Mouse (Mus musculus): ENCODE results near the gene S100a2. TPM values are rescaled to one million over a fixed set of nuclear protein-coding genes. Genes with fewer than 3 reads are reported as not detected.

Gene S100a2
- polyA plus RNA-seq, 1 experiment: not detected

GRCm38 (mm10) chr3:90587361-90588101 is 2.5 kb upstream of the S100a2 start:
- Histone ChIP-seq H3K27me3 (ENCODE audit: control insufficient read depth, insufficient read depth, low read length, poor library complexity, severe bottlenecking) (no peaks in the 10 kb centered on the region), H3K36me3 (ENCODE audit: control insufficient read depth, insufficient read depth, low read length, poor library complexity, severe bottlenecking) (no peaks in the 10 kb centered on the region), H3K4me1 (ENCODE audit: control insufficient read depth, insufficient read depth, low read length) (peaks cover 2% of the 10 kb centered on the region), H3K27ac (ENCODE audit: insufficient read depth, low read length) (peak overlapping the region; percentile 51), H3K9me3 (replicated peaks; ENCODE audit: control insufficient read depth, insufficient read depth, low read length, poor library complexity, severe bottlenecking) (no peaks in the 10 kb centered on the region), H3K9ac (ENCODE audit: low read depth, poor library complexity, severe bottlenecking) (no peak overlapping the region), H3K4me3 (ENCODE audit: low read depth, low read length) (no peak overlapping the region)
- TF ChIP-seq POLR2A (IDR thresholded peaks at IDR 0.05; ENCODE audit: insufficient read depth, low read length): no peak
- TF ChIP-seq EP300 (IDR thresholded peaks at IDR 0.05; ENCODE audit: insufficient read depth, low read depth, low read length): no peak
- no peak for TF ChIP-seq CTCF (IDR thresholded peaks at IDR 0.05; ENCODE audit: low read depth, low read length)

- H3K4me1 ChIP-seq (ENCODE audit: control insufficient read depth, insufficient read depth, low read length): peaks cover 2% of the 10 kb centered on the region
- no peak overlapping the region for H3K4me3 ChIP-seq (ENCODE audit: low read depth, low read length)
- H3K36me3 ChIP-seq (ENCODE audit: control insufficient read depth, insufficient read depth, low read length, poor library complexity, severe bottlenecking): no peaks in the 10 kb centered on the region
- no peak overlapping the region for H3K27ac ChIP-seq (ENCODE audit: insufficient read depth, low read length)
- H3K9me3 ChIP-seq (replicated peaks; ENCODE audit: control insufficient read depth, insufficient read depth, low read length, poor library complexity, severe bottlenecking): peaks cover 8% of the 10 kb centered on the region
- no peak overlapping the region for H3K9ac ChIP-seq (ENCODE audit: low read depth, poor library complexity, severe bottlenecking)
- H3K27me3 ChIP-seq (ENCODE audit: control insufficient read depth, insufficient read depth, low read length, poor library complexity, severe bottlenecking): no peaks in the 10 kb centered on the region
- TF ChIP-seq EP300 (IDR thresholded peaks at IDR 0.05; ENCODE audit: insufficient read depth, low read depth, low read length) (no peak), POLR2A (IDR thresholded peaks at IDR 0.05; ENCODE audit: insufficient read depth, low read length) (no peak), CTCF (IDR thresholded peaks at IDR 0.05; ENCODE audit: low read depth, low read length) (no peak)
Observed at GRCm38 (mm10) chr3:90589390-90589789, 657 bp upstream of the S100a2 start.

- TF ChIP-seq EP300 (IDR thresholded peaks at IDR 0.05; ENCODE audit: insufficient read depth, low read depth, low read length) (no peak), CTCF (IDR thresholded peaks at IDR 0.05; ENCODE audit: low read depth, low read length) (no peak), POLR2A (IDR thresholded peaks at IDR 0.05; ENCODE audit: insufficient read depth, low read length) (no peak)
Observed at GRCm38 (mm10) chr3:90594466-90594865, 4.4 kb downstream of the S100a2 start.

GRCm38 (mm10) chr3:90595556-90595955 is 5.5 kb downstream of the S100a2 start:
- H3K27me3 ChIP-seq (ENCODE audit: control insufficient read depth, insufficient read depth, low read length, poor library complexity, severe bottlenecking): no peaks in the 10 kb centered on the region
- H3K36me3 ChIP-seq (ENCODE audit: control insufficient read depth, insufficient read depth, low read length, poor library complexity, severe bottlenecking): no peaks in the 10 kb centered on the region
- H3K4me3 ChIP-seq (ENCODE audit: low read depth, low read length): no peak overlapping the region
- TF ChIP-seq CTCF (IDR thresholded peaks at IDR 0.05; ENCODE audit: low read depth, low read length) (no peak), POLR2A (IDR thresholded peaks at IDR 0.05; ENCODE audit: insufficient read depth, low read length) (no peak), EP300 (IDR thresholded peaks at IDR 0.05; ENCODE audit: insufficient read depth, low read depth, low read length) (no peak)
- H3K4me1 ChIP-seq (ENCODE audit: control insufficient read depth, insufficient read depth, low read length): no peaks in the 10 kb centered on the region
- peaks cover 8% of the 10 kb centered on the region for H3K9me3 ChIP-seq (replicated peaks; ENCODE audit: control insufficient read depth, insufficient read depth, low read length, poor library complexity, severe bottlenecking)
- H3K27ac ChIP-seq (ENCODE audit: insufficient read depth, low read length): no peak overlapping the region
- no peak overlapping the region for H3K9ac ChIP-seq (ENCODE audit: low read depth, poor library complexity, severe bottlenecking)

More at GRCm38 (mm10) chr3:90594466-90594865, 4.4 kb downstream of the S100a2 start:
- Histone ChIP-seq H3K9me3 (replicated peaks; ENCODE audit: control insufficient read depth, insufficient read depth, low read length, poor library complexity, severe bottlenecking) (peaks cover 8% of the 10 kb centered on the region), H3K36me3 (ENCODE audit: control insufficient read depth, insufficient read depth, low read length, poor library complexity, severe bottlenecking) (no peaks in the 10 kb centered on the region), H3K27me3 (ENCODE audit: control insufficient read depth, insufficient read depth, low read length, poor library complexity, severe bottlenecking) (no peaks in the 10 kb centered on the region), H3K4me1 (ENCODE audit: control insufficient read depth, insufficient read depth, low read length) (no peaks in the 10 kb centered on the region), H3K4me3 (ENCODE audit: low read depth, low read length) (no peak overlapping the region), H3K9ac (ENCODE audit: low read depth, poor library complexity, severe bottlenecking) (no peak overlapping the region), H3K27ac (ENCODE audit: insufficient read depth, low read length) (no peak overlapping the region)

- TF ChIP-seq POLR2A (IDR thresholded peaks at IDR 0.05; ENCODE audit: insufficient read depth, low read length) (no peak), EP300 (IDR thresholded peaks at IDR 0.05; ENCODE audit: insufficient read depth, low read depth, low read length) (no peak), CTCF (IDR thresholded peaks at IDR 0.05; ENCODE audit: low read depth, low read length) (no peak)
- no peaks in the 10 kb centered on the region for H3K4me1 ChIP-seq (ENCODE audit: control insufficient read depth, insufficient read depth, low read length)
- H3K36me3 ChIP-seq (ENCODE audit: control insufficient read depth, insufficient read depth, low read length, poor library complexity, severe bottlenecking): no peaks in the 10 kb centered on the region
- no peak overlapping the region for H3K27ac ChIP-seq (ENCODE audit: insufficient read depth, low read length)
- peaks cover 8% of the 10 kb centered on the region for H3K9me3 ChIP-seq (replicated peaks; ENCODE audit: control insufficient read depth, insufficient read depth, low read length, poor library complexity, severe bottlenecking)
- H3K27me3 ChIP-seq (ENCODE audit: control insufficient read depth, insufficient read depth, low read length, poor library complexity, severe bottlenecking): no peaks in the 10 kb centered on the region
- no peak overlapping the region for H3K4me3 ChIP-seq (ENCODE audit: low read depth, low read length)
- H3K9ac ChIP-seq (ENCODE audit: low read depth, poor library complexity, severe bottlenecking): no peak overlapping the region
Observed at GRCm38 (mm10) chr3:90596810-90597209, 6.8 kb downstream of the S100a2 start.

GRCm38 (mm10) chr3:90597736-90598135 is 7.7 kb downstream of the S100a2 start:
- no peak overlapping the region for H3K27ac ChIP-seq (ENCODE audit: insufficient read depth, low read length)
- H3K4me3 ChIP-seq (ENCODE audit: low read depth, low read length): no peak overlapping the region
- peaks cover 8% of the 10 kb centered on the region for H3K9me3 ChIP-seq (replicated peaks; ENCODE audit: control insufficient read depth, insufficient read depth, low read length, poor library complexity, severe bottlenecking)
- H3K36me3 ChIP-seq (ENCODE audit: control insufficient read depth, insufficient read depth, low read length, poor library complexity, severe bottlenecking): no peaks in the 10 kb centered on the region
- H3K4me1 ChIP-seq (ENCODE audit: control insufficient read depth, insufficient read depth, low read length): no peaks in the 10 kb centered on the region
- TF ChIP-seq CTCF (IDR thresholded peaks at IDR 0.05; ENCODE audit: low read depth, low read length) (no peak), POLR2A (IDR thresholded peaks at IDR 0.05; ENCODE audit: insufficient read depth, low read length) (no peak), EP300 (IDR thresholded peaks at IDR 0.05; ENCODE audit: insufficient read depth, low read depth, low read length) (no peak)
- H3K27me3 ChIP-seq (ENCODE audit: control insufficient read depth, insufficient read depth, low read length, poor library complexity, severe bottlenecking): no peaks in the 10 kb centered on the region
- no peak overlapping the region for H3K9ac ChIP-seq (ENCODE audit: low read depth, poor library complexity, severe bottlenecking)

All from ES-Bruce4 (cell line).